Mouse (Mus musculus) leukemia stem cell, adult 10-12 weeks (primary cell): ENCODE results near the gene Gm5798. TPM values are rescaled to one million over a fixed set of nuclear protein-coding genes. Genes with fewer than 3 reads are reported as not detected.

Source experiments
- polyA plus RNA-seq: library from polyadenylated mRNA; stranded (reverse); fragments of >175 nt; gene quantifications from 2 replicates; pipeline ENCODE4 v1.2.3, GENCODE M21; 2012; ENCODE audit warnings: low replicate concordance

Gm5798 gene
- not detected in 2 replicates for polyA plus RNA-seq

GRCm38 (mm10) chr14:41348309-41348708, at the start of gene Gm5798:
Gene Gm5798 (plus strand): TSS chr14:41348609.

GRCm38 (mm10) chr14:41386279-41386678, 37.9 kb downstream of the Gm5798 start, which contains the start of gene Gm7945:
Gene Gm7945 (minus strand): TSS chr14:41386379.

Other genes with a start within 250 kb of the Gm5798 start
- not detected in 2 replicates for gene Mat1a, start 243.6 kb upstream of the Gm5798 start, polyA plus RNA-seq
- not detected in 2 replicates for gene Sftpa1, start 216.8 kb upstream of the Gm5798 start, polyA plus RNA-seq
- not detected in 2 replicates for gene Mbl1, start 197.2 kb upstream of the Gm5798 start, polyA plus RNA-seq
- not detected in 2 replicates for gene Sftpd, start 163.5 kb upstream of the Gm5798 start, polyA plus RNA-seq
- not detected in 2 replicates for gene Gm2832, start 69.8 kb upstream of the Gm5798 start, polyA plus RNA-seq
- not detected in 2 replicates for gene Gm7945, start 37.8 kb downstream of the Gm5798 start, polyA plus RNA-seq
- gene Gm6482, start 59.7 kb downstream of the Gm5798 start, polyA plus RNA-seq: not detected in 2 replicates
- not detected in 2 replicates for gene Gm7954, start 104.9 kb downstream of the Gm5798 start, polyA plus RNA-seq
- gene Gm3486, start 140.9 kb downstream of the Gm5798 start, polyA plus RNA-seq: not detected in 2 replicates
- not detected in 2 replicates for gene Gm7970, start 207.0 kb downstream of the Gm5798 start, polyA plus RNA-seq
- gene 1700049E17Rik2, start 224.6 kb downstream of the Gm5798 start, polyA plus RNA-seq: not detected in 2 replicates